Mouse (Mus musculus): ENCODE measurements around the gene Poldip3. TPM values are rescaled to one million over a fixed set of nuclear protein-coding genes. Genes with fewer than 3 reads are reported as not detected.
A peak's percentile ranks its signal among the peaks of the same experiment; 100 is the strongest.

Poldip3 gene
- polyA plus RNA-seq, 1 experiment from 2014 or later = 79.2 TPM

DNA sequence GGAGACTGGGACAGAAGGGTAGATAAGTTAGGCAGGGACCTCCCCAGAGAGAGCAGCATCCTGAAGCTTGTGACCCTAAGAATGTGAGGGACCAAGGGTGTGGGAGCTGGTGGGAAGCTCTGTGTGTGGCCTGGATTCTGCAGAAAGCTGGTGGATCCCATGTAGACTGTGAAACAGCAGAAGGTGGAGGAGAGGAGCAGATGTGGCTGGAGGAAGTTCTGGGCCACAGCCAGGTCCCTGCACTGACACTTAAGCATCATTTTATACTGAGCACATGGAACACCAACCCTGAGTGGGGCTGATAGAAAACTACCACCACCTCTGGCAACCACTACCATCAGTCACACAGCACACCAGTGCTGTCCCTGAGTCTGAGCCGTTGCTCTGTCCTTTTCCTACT, 46.1 kb downstream of the Poldip3 start:
- Histone ChIP-seq H3K4me2 (ENCODE audit: low read length) (no peak overlapping the region), H3K36me3 (ENCODE audit: control insufficient read depth, insufficient read depth, low read length) (peaks cover 14% of the 10 kb centered on the region), H3K27me3 (ENCODE audit: control insufficient read depth, insufficient read depth, low read length) (no peaks in the 10 kb centered on the region), H3K4me3 (ENCODE audit: control insufficient read depth in 1 of 2, insufficient read depth in 1 of 2, low read depth in 1 of 2, low read length in 2 of 2) (no peak overlapping the region), H3K4me1 (ENCODE audit: control insufficient read depth in 2 of 2, insufficient read depth in 2 of 2, low read length in 2 of 2) (peaks cover 9 to 18% of the 10 kb centered on the region in 2 experiments), H3K9ac (ENCODE audit: low read length) (no peak overlapping the region), H3K27ac (replicated peaks in 1 of 2; ENCODE audit: control insufficient read depth in 1 of 2, insufficient read depth in 1 of 2, low read depth in 2 of 2, low read length in 2 of 2) (no peak overlapping the region), H3K9me3 (ENCODE audit: control insufficient read depth, low read length) (no peaks in the 10 kb centered on the region)
- WGBS = 71% methylated on average over 1 of the region's 1 CpGs
- no peak for ATAC-seq (ENCODE audit: insufficient number of reproducible peaks, insufficient read depth, low FRiP score, low read depth)

GRCm38 (mm10) chr15:83100332-83100662, 48.9 kb downstream of the Poldip3 start:
- Histone ChIP-seq H3K27me3 (ENCODE audit: control insufficient read depth, insufficient read depth, low read length) (no peaks in the 10 kb centered on the region), H3K9me3 (ENCODE audit: control insufficient read depth, low read length) (no peaks in the 10 kb centered on the region), H3K4me1 (ENCODE audit: control insufficient read depth in 2 of 2, insufficient read depth in 2 of 2, low read length in 2 of 2) (peaks cover 9 to 18% of the 10 kb centered on the region in 2 experiments), H3K4me3 (ENCODE audit: control insufficient read depth in 1 of 2, insufficient read depth in 1 of 2, low read depth in 1 of 2, low read length in 2 of 2) (peak overlapping the region; percentile 65 to 68), H3K27ac (replicated peaks in 1 of 2; ENCODE audit: control insufficient read depth in 1 of 2, insufficient read depth in 1 of 2, low read depth in 2 of 2, low read length in 2 of 2) (peak overlapping the region; percentile 37 to 81), H3K9ac (ENCODE audit: low read length) (peak overlapping the region; percentile 91), H3K4me2 (ENCODE audit: low read length) (peak overlapping the region; percentile 84), H3K36me3 (ENCODE audit: control insufficient read depth, insufficient read depth, low read length) (peaks cover 3% of the 10 kb centered on the region)
- peak; percentile 15; the same call in 1 of the 2 replicates for ATAC-seq (ENCODE audit: insufficient number of reproducible peaks, insufficient read depth, low FRiP score, low read depth)
- WGBS = under 1% methylated on average over 8 of the region's 8 CpGs

- Histone ChIP-seq H3K4me2 (ENCODE audit: low read length) (peak overlapping the region; percentile 84), H3K36me3 (ENCODE audit: control insufficient read depth, insufficient read depth, low read length) (no peaks in the 10 kb centered on the region), H3K9ac (ENCODE audit: low read length) (peak overlapping the region; percentile 91), H3K4me1 (ENCODE audit: control insufficient read depth in 2 of 2, insufficient read depth in 2 of 2, low read length in 2 of 2) (peaks cover 9 to 18% of the 10 kb centered on the region in 2 experiments), H3K27ac (replicated peaks in 1 of 2; ENCODE audit: control insufficient read depth in 1 of 2, insufficient read depth in 1 of 2, low read depth in 2 of 2, low read length in 2 of 2) (peak overlapping the region; percentile 48 to 81), H3K27me3 (ENCODE audit: control insufficient read depth, insufficient read depth, low read length) (no peaks in the 10 kb centered on the region), H3K4me3 (ENCODE audit: control insufficient read depth in 1 of 2, insufficient read depth in 1 of 2, low read depth in 1 of 2, low read length in 2 of 2) (peak overlapping the region; percentile 65 to 68), H3K9me3 (ENCODE audit: control insufficient read depth, low read length) (no peaks in the 10 kb centered on the region)
- peak; percentile 84 for ATAC-seq (ENCODE audit: insufficient number of reproducible peaks, insufficient read depth, low FRiP score, low read depth)
- 3% methylated on average over 31 of the region's 31 CpGs for WGBS
These were observed 49.5 kb downstream of the Poldip3 start for GRCm38 (mm10) chr15:83099533-83100331.

DNA sequence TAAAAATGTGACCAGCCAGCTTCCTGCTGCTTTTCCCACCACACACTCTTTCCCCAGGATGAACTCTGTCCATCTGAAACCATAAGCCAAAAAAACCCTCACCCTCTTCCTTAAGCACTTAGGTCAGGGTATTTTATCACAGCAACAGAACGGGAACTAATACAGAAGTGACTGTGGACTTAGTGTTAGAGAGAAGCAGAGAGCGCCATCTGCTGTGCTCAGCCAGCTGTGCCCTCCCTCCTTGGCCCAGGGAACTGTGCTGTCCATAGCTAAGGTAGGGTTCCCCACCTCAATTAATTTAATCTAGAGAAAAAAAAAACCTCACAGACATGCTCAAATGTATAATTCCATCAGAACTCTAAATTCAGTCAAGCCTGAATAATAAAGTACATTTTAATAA, 53.2 kb downstream of the Poldip3 start:
- Histone ChIP-seq H3K4me1 (ENCODE audit: control insufficient read depth in 2 of 2, insufficient read depth in 2 of 2, low read length in 2 of 2) (peaks cover 9 to 14% of the 10 kb centered on the region in 2 experiments; a peak in 3 of 4 replicates), H3K4me2 (ENCODE audit: low read length) (no peak overlapping the region), H3K9ac (ENCODE audit: low read length) (no peak overlapping the region), H3K27ac (replicated peaks in 1 of 2; ENCODE audit: control insufficient read depth in 1 of 2, insufficient read depth in 1 of 2, low read depth in 2 of 2, low read length in 2 of 2) (no peak overlapping the region), H3K27me3 (ENCODE audit: control insufficient read depth, insufficient read depth, low read length) (no peaks in the 10 kb centered on the region), H3K9me3 (ENCODE audit: control insufficient read depth, low read length) (no peaks in the 10 kb centered on the region), H3K36me3 (ENCODE audit: control insufficient read depth, insufficient read depth, low read length) (no peaks in the 10 kb centered on the region), H3K4me3 (ENCODE audit: control insufficient read depth in 1 of 2, insufficient read depth in 1 of 2, low read depth in 1 of 2, low read length in 2 of 2) (no peak overlapping the region)
- ATAC-seq (ENCODE audit: insufficient number of reproducible peaks, insufficient read depth, low FRiP score, low read depth) = no peak
- WGBS = 30% methylated on average over 2 of the region's 2 CpGs

- WGBS = 76% methylated on average over 2 of the region's 2 CpGs
- H3K9me3 ChIP-seq (ENCODE audit: control insufficient read depth, low read length) = no peaks in the 10 kb centered on the region
- no peak overlapping the region for H3K4me2 ChIP-seq (ENCODE audit: low read length)
- H3K27me3 ChIP-seq (ENCODE audit: control insufficient read depth, insufficient read depth, low read length) = peaks cover 9% of the 10 kb centered on the region
- H3K27ac ChIP-seq (replicated peaks in 1 of 2; ENCODE audit: control insufficient read depth in 1 of 2, insufficient read depth in 1 of 2, low read depth in 2 of 2, low read length in 2 of 2) = no peak overlapping the region
- H3K4me3 ChIP-seq (ENCODE audit: control insufficient read depth in 1 of 2, insufficient read depth in 1 of 2, low read depth in 1 of 2, low read length in 2 of 2) = no peak overlapping the region
- H3K36me3 ChIP-seq (ENCODE audit: control insufficient read depth, insufficient read depth, low read length) = no peaks in the 10 kb centered on the region
- H3K9ac ChIP-seq (ENCODE audit: low read length) = no peak overlapping the region
- no peaks in the 10 kb centered on the region; a peak in 1 of 4 replicates for H3K4me1 ChIP-seq (ENCODE audit: control insufficient read depth in 2 of 2, insufficient read depth in 2 of 2, low read length in 2 of 2)
- no peak for ATAC-seq (ENCODE audit: insufficient number of reproducible peaks, insufficient read depth, low FRiP score, low read depth)
These were observed 55.5 kb downstream of the Poldip3 start for GRCm38 (mm10) chr15:83093687-83094086.

- Histone ChIP-seq H3K27ac (replicated peaks in 1 of 2; ENCODE audit: control insufficient read depth in 1 of 2, insufficient read depth in 1 of 2, low read depth in 2 of 2, low read length in 2 of 2) (no peak overlapping the region), H3K4me2 (ENCODE audit: low read length) (no peak overlapping the region), H3K36me3 (ENCODE audit: control insufficient read depth, insufficient read depth, low read length) (no peaks in the 10 kb centered on the region), H3K4me3 (ENCODE audit: control insufficient read depth in 1 of 2, insufficient read depth in 1 of 2, low read depth in 1 of 2, low read length in 2 of 2) (no peak overlapping the region), H3K9me3 (ENCODE audit: control insufficient read depth, low read length) (no peaks in the 10 kb centered on the region), H3K9ac (ENCODE audit: low read length) (no peak overlapping the region), H3K27me3 (ENCODE audit: control insufficient read depth, insufficient read depth, low read length) (peaks cover 13% of the 10 kb centered on the region), H3K4me1 (ENCODE audit: control insufficient read depth in 2 of 2, insufficient read depth in 2 of 2, low read length in 2 of 2) (peaks cover 2 to 8% of the 10 kb centered on the region in 2 experiments; a peak in 2 of 4 replicates)
- WGBS = 46% methylated on average over 3 of the region's 3 CpGs
- ATAC-seq (ENCODE audit: insufficient number of reproducible peaks, insufficient read depth, low FRiP score, low read depth) = no peak
These were observed 58.3 kb downstream of the Poldip3 start for GRCm38 (mm10) chr15:83090874-83091273.

DNA sequence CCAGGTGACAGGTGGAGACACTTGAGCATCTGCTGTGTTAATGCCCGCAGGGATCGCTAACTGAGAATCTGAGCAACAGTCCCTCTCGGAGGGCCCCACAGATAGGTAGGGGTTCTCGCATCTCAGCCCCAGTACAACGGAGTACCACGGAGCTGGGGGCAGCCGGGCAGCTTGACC, 59.9 kb downstream of the Poldip3 start, which contains the start of gene Serhl:
Serhl (plus strand) TSS at position 78 of the 177 bp plus-strand sequence.
- Histone ChIP-seq H3K9ac (ENCODE audit: low read length) (no peak within 1 kb of the TSS), H3K4me3 (ENCODE audit: control insufficient read depth in 1 of 2, insufficient read depth in 1 of 2, low read depth in 1 of 2, low read length in 2 of 2) (no peak within 1 kb of the TSS), H3K9me3 (ENCODE audit: control insufficient read depth, low read length) (no peaks in the 10 kb centered on the region), H3K36me3 (ENCODE audit: control insufficient read depth, insufficient read depth, low read length) (no peaks in the 10 kb centered on the region), H3K4me1 (ENCODE audit: control insufficient read depth in 2 of 2, insufficient read depth in 2 of 2, low read length in 2 of 2) (peaks cover 2 to 12% of the 10 kb centered on the region in 2 experiments; a peak in 3 of 4 replicates), H3K27me3 (ENCODE audit: control insufficient read depth, insufficient read depth, low read length) (peaks cover 13% of the 10 kb centered on the region), H3K27ac (replicated peaks in 1 of 2; ENCODE audit: control insufficient read depth in 1 of 2, insufficient read depth in 1 of 2, low read depth in 2 of 2, low read length in 2 of 2) (no peak within 1 kb of the TSS), H3K4me2 (ENCODE audit: low read length) (peak within 1 kb of the TSS; percentile 12; the same call in 1 of the 2 replicates)
- WGBS = 29% methylated on average over 7 of the region's 7 CpGs
- no peak for ATAC-seq (ENCODE audit: insufficient number of reproducible peaks, insufficient read depth, low FRiP score, low read depth)
